Mouse (Mus musculus) CD4-positive, CD25-positive, alpha-beta regulatory T cell, adult 9 weeks (primary cell): ENCODE measurements around the gene Evi5l. TPM values are rescaled to one million over a fixed set of nuclear protein-coding genes. Genes with fewer than 3 reads are reported as not detected.

Experiments
- polyA plus RNA-seq: library from polyadenylated mRNA; unstranded; fragments of 100-300 nt; shearing (Covaris generic); gene quantifications from one replicate; pipeline ENCODE4 v1.2.1, GENCODE M21; 2017

The Evi5l gene
- 12.8 TPM for polyA plus RNA-seq

DNA sequence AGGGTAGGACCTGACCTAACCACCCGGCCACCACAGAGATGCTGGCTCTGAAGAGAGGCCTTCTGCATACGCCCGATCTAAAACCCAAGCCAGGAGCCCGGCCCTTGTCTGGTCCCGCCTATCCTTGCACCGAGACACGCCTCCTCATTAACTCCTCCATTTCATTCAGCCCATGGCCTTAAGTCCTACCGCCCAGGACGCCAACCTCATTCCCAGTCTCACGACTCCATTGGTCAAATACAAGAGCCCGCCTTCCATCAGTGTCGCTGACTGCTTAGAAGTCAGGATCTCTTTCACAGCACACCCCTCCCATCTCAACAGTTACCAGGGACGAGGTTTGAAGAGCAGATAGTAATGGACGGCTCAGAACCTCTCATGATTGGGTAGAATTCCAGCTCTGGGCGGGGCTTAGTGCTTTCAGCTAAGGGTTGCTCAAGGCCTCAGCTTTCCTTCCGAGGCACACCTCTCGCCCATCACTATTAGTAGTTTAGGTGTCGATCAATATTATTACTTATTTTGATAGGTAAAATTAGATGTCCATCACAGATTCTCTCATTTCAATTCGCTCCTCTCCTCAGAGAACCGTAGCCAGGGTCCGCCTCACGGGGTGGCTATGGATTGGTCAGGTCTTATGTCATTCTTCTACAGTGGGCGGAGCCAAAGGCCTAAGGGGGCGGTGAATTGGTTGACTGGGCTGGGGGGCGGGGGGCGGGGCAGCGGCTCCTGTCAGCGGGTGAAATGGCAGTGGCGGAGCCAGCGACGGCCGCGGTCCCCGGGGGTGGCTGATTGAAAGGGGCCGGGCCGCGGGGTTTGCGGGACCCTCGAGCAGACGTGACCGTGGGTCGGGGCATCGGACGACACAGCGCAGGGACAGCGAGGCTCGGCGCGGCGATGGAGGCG lies at the start of gene Evi5l:
Gene Evi5l, plus strand, starts transcription at position 716 of the 900 bp plus-strand sequence.

DNA sequence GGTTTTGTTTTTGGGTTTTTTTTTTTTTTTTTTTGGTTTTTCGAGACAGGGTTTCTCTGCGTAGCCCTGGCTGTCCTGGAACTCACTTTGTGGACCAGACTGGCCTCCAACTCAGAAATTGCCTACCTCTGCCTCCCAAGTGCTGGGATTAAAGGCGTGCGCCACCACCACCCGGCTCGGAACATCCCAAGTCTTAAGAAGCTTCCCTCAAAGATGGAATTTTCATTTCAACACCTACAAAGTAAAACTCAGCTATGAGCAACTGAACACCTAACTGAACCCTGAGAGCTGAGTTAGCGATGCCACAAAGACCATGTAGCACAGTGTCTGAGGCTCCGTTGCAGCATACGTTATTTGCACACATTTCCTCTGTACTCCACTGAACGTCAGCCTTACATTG lies 32.6 kb upstream of the Evi5l start, which contains the start of gene Cd209g:
Gene Cd209g, plus strand, starts transcription at position 301 of the 400 bp plus-strand sequence.

DNA sequence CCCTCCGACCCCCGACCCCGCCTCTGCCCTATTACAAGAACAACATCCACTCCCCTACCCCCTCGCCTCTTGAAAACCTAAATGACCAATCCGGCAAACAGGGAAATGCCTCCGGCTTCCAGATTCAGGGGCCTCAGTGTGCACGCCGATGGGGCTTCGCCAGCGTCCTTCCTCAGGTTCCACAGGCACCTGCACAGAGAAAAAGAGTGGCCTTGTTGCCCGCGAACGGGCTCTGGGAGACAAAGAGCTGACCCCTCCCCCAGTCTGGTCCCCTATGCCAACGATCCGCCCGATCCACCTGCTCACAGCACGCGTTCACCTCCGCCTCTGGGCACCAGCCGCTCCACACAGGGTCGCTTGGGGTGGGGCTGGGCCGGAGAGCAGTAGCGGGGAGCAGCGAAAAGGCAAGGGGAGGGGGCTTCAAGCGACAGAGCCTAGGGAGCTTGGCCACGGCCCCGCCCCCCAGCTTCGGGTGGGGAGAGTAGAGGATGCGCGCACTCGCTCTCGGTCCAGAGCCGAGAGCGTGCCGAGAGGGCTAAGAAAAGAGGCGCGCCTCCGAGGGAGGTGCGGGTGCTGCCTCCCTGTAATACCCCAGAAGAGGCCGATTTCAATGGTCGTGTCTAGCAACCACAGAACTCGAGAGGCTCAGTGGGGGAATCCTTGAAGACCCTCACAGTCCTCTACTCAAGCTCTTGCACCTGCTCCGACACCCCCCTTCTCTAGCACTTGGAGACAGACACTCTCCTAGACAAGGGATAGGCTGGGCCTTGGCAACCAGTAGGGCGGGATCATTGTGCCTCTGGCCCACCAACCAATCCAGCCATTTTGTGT lies 50.6 kb downstream of the Evi5l start, which contains the start of gene Prr36:
Gene Prr36, minus strand, starts transcription at position 669 of the 831 bp plus-strand sequence.

DNA sequence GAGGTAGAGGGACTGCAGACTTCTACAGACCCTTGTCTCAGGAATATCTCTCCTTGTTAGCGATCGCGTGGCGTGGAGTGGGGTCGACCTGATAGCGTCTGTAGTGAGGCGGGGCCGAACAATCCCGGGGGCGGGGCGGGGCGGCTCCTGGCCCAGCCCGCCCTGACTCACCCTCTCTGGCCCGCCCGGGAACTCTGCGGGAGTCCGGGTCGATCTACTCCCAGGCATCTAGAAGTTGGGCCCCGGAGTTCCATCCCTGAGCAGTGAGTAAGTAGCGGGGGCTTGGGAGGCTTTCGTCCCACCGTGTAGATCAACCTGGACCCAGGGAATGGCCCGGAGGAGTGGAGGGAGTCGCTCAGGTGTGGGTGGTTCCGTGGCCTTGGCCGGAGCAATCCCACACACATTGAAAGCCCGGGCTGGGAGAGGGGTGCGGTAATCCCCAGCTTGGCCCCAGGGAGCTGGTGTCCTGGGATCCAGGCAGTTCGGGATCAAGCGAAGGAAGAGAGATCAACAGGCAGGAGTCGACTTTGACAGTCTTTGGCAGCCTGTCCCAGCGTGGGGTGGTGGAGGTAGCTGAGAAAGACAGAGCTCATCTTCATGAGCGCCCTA lies 60.5 kb downstream of the Evi5l start, which contains the start of gene Lrrc8e:
Gene Lrrc8e, plus strand, starts transcription at position 89 of the 609 bp plus-strand sequence.

DNA sequence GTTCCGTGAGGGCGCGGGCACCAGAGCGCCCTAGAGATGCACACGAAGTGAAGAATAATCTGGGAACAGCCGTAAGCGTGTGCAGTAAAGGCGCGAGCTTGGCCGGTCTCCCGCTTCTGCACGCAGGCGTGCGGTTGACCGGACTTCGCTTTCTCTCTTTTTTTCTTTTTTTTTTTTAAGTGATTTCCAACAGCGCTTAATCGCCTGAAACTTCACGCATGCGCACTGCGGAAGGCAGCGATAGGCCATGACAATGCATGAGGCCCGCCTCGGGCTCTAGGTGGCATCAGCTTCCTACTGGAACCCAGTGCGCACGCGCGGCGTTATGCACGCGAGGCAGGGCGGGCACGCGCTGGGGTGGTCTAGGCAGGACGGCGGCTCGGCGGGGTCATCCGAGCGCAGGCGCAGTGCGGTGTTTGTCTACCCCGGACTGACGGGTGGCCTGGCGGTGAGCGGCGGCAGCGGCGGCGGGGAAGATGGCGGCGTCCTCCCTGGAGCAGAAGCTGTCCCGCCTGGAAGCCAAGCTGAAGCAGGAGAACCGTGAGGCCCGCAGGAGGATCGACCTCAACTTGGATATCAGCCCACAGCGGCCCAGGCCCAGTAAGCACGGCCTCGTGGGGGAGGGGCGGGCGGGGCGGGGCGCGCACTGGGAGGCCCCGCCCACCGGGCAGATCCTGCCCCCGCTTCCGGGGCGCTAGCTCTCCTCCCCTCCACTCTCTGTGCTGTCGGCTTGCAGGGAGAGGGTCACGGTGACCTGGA lies 72.2 kb downstream of the Evi5l start, which contains the start of the genes Map2k7 and Gm49320:
Gene Map2k7, plus strand, starts transcription at position 307 of the 759 bp plus-strand sequence.
Gene Gm49320, plus strand, starts transcription at position 432 of the 759 bp plus-strand sequence.

DNA sequence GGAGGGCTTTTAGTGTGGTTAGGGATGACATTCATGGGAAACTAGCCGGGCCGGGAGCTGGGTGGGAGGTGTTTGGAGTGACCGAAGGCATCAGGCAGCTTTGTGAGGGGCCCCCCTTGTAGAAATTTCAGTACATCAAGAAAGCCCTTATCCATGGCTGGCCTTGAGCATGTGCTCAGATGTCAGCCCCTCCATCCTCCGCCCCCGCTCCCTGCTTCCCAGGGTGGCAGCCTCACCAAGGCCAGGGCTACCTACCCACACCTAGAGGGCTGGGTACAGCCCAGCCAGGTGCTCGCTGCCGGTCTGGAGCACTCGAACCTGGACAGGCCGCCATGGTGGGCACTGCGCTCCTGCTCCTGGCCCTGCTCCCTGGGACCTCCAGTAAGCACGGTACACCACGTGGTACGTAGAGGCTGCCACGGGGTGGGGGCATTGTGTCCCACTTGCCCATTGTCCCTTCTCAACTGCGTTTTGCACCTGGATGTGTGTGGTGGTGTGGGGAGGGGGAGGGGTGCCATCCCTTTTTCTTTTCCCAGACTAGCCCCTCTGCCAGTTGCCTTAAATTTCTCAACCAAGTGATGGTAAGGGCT lies 81.7 kb downstream of the Evi5l start, which contains the start of gene Tgfbr3l:
Gene Tgfbr3l, plus strand, starts transcription at position 264 of the 590 bp plus-strand sequence.

DNA sequence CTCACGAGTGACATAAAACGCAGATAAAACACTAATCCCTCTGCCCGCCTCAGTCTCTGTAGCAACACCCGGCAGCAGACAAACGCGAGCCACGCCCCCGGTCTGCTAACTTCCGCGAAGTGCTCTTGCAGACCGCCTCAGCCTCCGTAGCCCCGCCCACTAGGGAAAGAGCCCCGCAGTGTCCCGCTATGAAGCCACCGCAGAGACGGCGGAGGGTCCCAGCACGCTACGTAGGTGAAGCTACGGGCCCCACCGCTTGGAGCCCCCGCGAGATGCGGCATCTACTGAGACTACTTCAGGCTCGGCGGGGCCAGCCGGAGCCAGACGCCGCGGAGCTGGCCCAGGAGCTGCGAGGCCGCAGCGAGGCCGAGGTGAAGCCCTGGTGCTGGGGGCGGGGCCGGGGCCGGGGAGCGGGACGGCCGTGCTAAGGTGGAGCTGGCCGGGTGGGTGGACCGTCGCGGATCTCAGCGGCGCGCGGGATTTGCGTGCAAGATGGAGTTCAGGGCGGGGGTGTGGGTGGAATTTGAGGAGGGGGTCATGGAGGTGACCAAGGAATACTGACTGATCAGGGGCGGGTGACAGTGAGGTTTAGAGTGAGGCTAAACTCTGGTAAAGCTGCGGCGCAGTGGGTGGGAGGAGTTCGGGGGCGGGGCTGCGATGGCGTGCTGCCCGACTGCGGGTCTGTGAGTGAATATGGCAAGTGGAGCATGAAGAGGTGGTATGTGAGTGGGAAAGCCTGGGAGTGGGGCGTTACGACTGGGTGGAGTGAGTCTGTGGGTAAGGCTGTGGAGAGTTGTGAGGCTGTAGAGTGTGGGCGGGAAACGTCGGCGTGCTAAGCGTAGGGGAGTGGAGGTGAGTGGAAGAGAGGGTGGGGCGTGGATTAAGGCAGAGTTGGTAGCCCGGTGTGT lies 86.8 kb downstream of the Evi5l start, which contains the start of gene Snapc2:
Gene Snapc2, plus strand, starts transcription at position 147 of the 908 bp plus-strand sequence.

DNA sequence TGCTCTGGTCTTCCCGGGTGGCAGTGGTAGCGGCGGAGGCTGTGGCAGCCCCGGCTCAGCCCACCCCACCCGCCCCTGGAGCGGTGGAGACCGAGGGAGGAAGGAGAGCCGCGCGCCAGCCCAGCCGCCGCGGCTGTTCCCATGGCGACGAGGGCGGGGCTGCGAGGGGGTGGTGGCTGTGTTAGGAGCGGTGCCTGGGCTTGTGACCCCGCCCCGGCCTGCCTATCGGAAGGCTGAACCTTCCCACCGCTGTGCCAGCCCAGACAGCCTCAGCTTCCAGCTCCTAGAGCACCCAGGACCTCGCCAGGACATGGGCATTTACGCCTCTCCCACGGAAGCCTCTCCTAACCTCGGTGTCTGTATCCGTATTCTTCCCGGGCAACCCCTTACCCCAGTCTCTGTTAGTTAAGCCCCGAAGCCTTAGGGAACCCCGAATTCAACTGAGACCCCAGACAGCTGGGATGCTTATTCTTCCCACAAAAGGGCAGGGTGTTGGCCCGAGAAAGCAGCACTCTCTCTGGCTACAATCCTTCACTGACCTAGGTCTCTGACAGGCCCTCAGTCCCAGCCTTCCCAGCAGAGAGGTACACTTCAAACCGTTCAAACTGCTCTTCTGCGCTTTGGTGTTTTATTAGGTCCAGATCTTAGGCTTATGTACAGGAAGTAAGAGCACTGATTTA lies 92.9 kb downstream of the Evi5l start, which contains the start of gene Ctxn1:
Gene Ctxn1, minus strand, starts transcription at position 150 of the 680 bp plus-strand sequence.

Other genes starting within 250 kb of the Evi5l start
- gene Cd209b, start 239.7 kb upstream of the Evi5l start, polyA plus RNA-seq = not detected
- gene Cd209c, start 211.8 kb upstream of the Evi5l start, polyA plus RNA-seq = 0.65 TPM
- not detected for gene Cd209f, start 60.7 kb upstream of the Evi5l start, polyA plus RNA-seq
- not detected for gene Cd209g, start 32.5 kb upstream of the Evi5l start, polyA plus RNA-seq
- 0.21 TPM for gene Prr36, start 50.9 kb downstream of the Evi5l start, polyA plus RNA-seq
- gene Lrrc8e, start 60.3 kb downstream of the Evi5l start, polyA plus RNA-seq = 0.20 TPM
- 85.3 TPM for gene Map2k7, start 72.2 kb downstream of the Evi5l start, polyA plus RNA-seq
- 1.2 TPM for gene Gm49320, start 72.3 kb downstream of the Evi5l start, polyA plus RNA-seq
- gene Tgfbr3l, start 81.6 kb downstream of the Evi5l start, polyA plus RNA-seq = 10.7 TPM
- 33.3 TPM for gene Snapc2, start 86.5 kb downstream of the Evi5l start, polyA plus RNA-seq
- gene Ctxn1, start 92.7 kb downstream of the Evi5l start, polyA plus RNA-seq = 0.22 TPM
- gene Timm44, start 109.3 kb downstream of the Evi5l start, polyA plus RNA-seq = 74.9 TPM
- 14.8 TPM for gene Ccl25, start 158.6 kb downstream of the Evi5l start, polyA plus RNA-seq
- gene Elavl1, start 158.8 kb downstream of the Evi5l start, polyA plus RNA-seq = 11.3 TPM